Mouse (Mus musculus): ENCODE measurements around the gene Gramd1b. TPM values are rescaled to one million over a fixed set of nuclear protein-coding genes. Genes with fewer than 3 reads are reported as not detected.

The Gramd1b gene
- polyA plus RNA-seq, 1 experiment: 188 TPM

DNA sequence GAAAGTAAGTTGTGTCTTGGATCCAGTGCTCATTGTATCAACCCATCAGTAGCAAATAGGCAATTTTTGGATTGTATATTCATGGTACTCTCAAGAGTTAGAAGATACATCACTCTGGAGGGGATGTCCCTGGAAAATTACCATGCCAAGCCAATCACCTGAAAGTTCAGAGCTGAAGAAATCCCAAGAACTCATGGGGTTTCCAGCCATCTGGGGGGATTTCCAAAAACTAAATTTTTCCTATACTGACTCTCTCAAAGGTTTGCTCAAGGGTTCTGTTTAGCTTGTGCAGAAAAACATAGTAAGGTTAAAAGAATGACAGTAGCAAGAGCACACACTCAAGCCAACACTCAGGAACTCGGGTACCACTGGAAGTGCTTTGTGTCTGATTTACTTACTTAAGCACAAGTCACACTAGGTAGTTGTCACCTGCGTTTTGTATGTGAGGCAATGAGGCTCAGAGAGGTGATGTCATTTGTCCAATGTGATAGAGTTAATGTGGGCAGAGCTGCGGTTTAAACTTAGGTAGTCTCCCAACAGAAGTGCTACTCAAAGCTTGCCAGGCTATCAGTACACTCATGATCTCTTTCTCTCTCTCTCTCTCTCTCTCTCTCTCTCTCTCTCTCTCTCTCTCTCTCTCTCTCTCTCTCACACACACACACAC lies 6.0 kb upstream of the Gramd1b start:
- DNase-seq: peak in 1 of 2 experiments; percentile 45

DNA sequence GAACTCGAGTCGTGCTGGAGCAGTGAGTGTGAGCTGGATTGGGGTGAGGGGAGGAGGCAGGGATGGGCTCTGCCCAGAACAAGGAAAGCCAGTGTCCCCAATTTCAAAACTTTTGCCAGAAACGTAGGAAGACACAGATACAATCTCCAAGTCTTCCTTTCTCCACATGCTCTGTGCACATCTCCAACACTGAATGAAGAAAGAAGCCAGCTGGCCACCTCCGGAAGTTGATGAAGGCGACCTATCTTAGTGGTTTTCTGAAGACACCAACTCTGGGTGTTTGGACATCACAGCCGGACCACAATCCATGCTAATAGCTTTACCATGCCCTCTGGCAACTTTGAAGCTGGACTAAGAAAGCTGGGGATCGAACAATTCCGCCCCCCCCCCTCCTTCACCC lies 647 bp downstream of the Gramd1b start:
- DNase-seq: peak in 1 of 2 experiments; percentile 46
- WGBS: 14% methylated on average over 8 of the region's 8 CpGs
- TF ChIP-seq CTCF (IDR thresholded peaks at IDR 0.05; ENCODE audit: borderline replicate concordance, insufficient read depth, low read depth, low read length): no peak
- TF ChIP-seq POLR2A (IDR thresholded peaks at IDR 0.05; ENCODE audit: borderline replicate concordance, insufficient read depth, low read length): no peak

More for the DNA sequence above, 6.0 kb upstream of the Gramd1b start:
- TF ChIP-seq POLR2A (IDR thresholded peaks at IDR 0.05; ENCODE audit: borderline replicate concordance, insufficient read depth, low read length) (no peak), CTCF (IDR thresholded peaks at IDR 0.05; ENCODE audit: borderline replicate concordance, insufficient read depth, low read depth, low read length) (no peak)
- Histone ChIP-seq H3K27me3 (ENCODE audit: control insufficient read depth, insufficient read depth, low read length) (no peaks in the 10 kb centered on the region), H3K4me1 (ENCODE audit: control insufficient read depth, insufficient read depth, low read length) (peaks cover 20% of the 10 kb centered on the region), H3K27ac (ENCODE audit: insufficient read depth, low read length) (peak overlapping the region; percentile 6; the same call in 1 of the 2 replicates), H3K4me3 (replicated peaks; ENCODE audit: insufficient read depth, low read depth, low read length) (no peak overlapping the region)
- WGBS: 16% methylated on average over 3 of the region's 3 CpGs

GRCm38 (mm10) chr9:40528733-40529132 lies 2.5 kb downstream of the Gramd1b start:
- H3K27me3 ChIP-seq (ENCODE audit: control insufficient read depth, insufficient read depth, low read length): no peaks in the 10 kb centered on the region
- no peak overlapping the region for H3K27ac ChIP-seq (ENCODE audit: insufficient read depth, low read length)
- DNase-seq: no peak
- WGBS: 79% methylated on average over 4 of the region's 4 CpGs
- H3K4me3 ChIP-seq (replicated peaks; ENCODE audit: insufficient read depth, low read depth, low read length): no peak overlapping the region
- peaks cover 3% of the 10 kb centered on the region; the same call in 1 of the 2 replicates for H3K4me1 ChIP-seq (ENCODE audit: control insufficient read depth, insufficient read depth, low read length)
- no peak for TF ChIP-seq CTCF (IDR thresholded peaks at IDR 0.05; ENCODE audit: borderline replicate concordance, insufficient read depth, low read depth, low read length)
- no peak for TF ChIP-seq POLR2A (IDR thresholded peaks at IDR 0.05; ENCODE audit: borderline replicate concordance, insufficient read depth, low read length)

More for the DNA sequence above, 647 bp downstream of the Gramd1b start:
- H3K27me3 ChIP-seq (ENCODE audit: control insufficient read depth, insufficient read depth, low read length): no peaks in the 10 kb centered on the region
- peak overlapping the region; percentile 94 for H3K4me3 ChIP-seq (replicated peaks; ENCODE audit: insufficient read depth, low read depth, low read length)
- peaks cover 3% of the 10 kb centered on the region; the same call in 1 of the 2 replicates for H3K4me1 ChIP-seq (ENCODE audit: control insufficient read depth, insufficient read depth, low read length)
- H3K27ac ChIP-seq (ENCODE audit: insufficient read depth, low read length): peak overlapping the region; percentile 96

GRCm38 (mm10) chr9:40526928-40527327 lies 4.3 kb downstream of the Gramd1b start:
- no peak for DNase-seq
- H3K27ac ChIP-seq (ENCODE audit: insufficient read depth, low read length): no peak overlapping the region
- WGBS: 45% methylated on average over 3 of the region's 3 CpGs
- TF ChIP-seq CTCF (IDR thresholded peaks at IDR 0.05; ENCODE audit: borderline replicate concordance, insufficient read depth, low read depth, low read length): no peak
- TF ChIP-seq POLR2A (IDR thresholded peaks at IDR 0.05; ENCODE audit: borderline replicate concordance, insufficient read depth, low read length): no peak
- H3K4me3 ChIP-seq (replicated peaks; ENCODE audit: insufficient read depth, low read depth, low read length): no peak overlapping the region
- no peaks in the 10 kb centered on the region for H3K27me3 ChIP-seq (ENCODE audit: control insufficient read depth, insufficient read depth, low read length)
- H3K4me1 ChIP-seq (ENCODE audit: control insufficient read depth, insufficient read depth, low read length): peaks cover 7% of the 10 kb centered on the region; the same call in 1 of the 2 replicates

GRCm38 (mm10) chr9:40522156-40522555 lies 9.0 kb downstream of the Gramd1b start:
- Histone ChIP-seq H3K4me3 (replicated peaks; ENCODE audit: insufficient read depth, low read depth, low read length) (no peak overlapping the region), H3K4me1 (ENCODE audit: control insufficient read depth, insufficient read depth, low read length) (peaks cover 15% of the 10 kb centered on the region), H3K27me3 (ENCODE audit: control insufficient read depth, insufficient read depth, low read length) (no peaks in the 10 kb centered on the region), H3K27ac (ENCODE audit: insufficient read depth, low read length) (no peak overlapping the region)
- no peak for DNase-seq
- WGBS: 90% methylated on average over 7 of the region's 7 CpGs
- TF ChIP-seq POLR2A (IDR thresholded peaks at IDR 0.05; ENCODE audit: borderline replicate concordance, insufficient read depth, low read length): no peak
- no peak for TF ChIP-seq CTCF (IDR thresholded peaks at IDR 0.05; ENCODE audit: borderline replicate concordance, insufficient read depth, low read depth, low read length)

GRCm38 (mm10) chr9:40521097-40521496 lies 10.1 kb downstream of the Gramd1b start:
- 61% methylated on average over 6 of the region's 6 CpGs for WGBS
- DNase-seq: no peak

GRCm38 (mm10) chr9:40519294-40519693 lies 11.9 kb downstream of the Gramd1b start:
- H3K4me1 ChIP-seq (ENCODE audit: control insufficient read depth, insufficient read depth, low read length): peaks cover 19% of the 10 kb centered on the region
- H3K27ac ChIP-seq (ENCODE audit: insufficient read depth, low read length): no peak overlapping the region
- TF ChIP-seq CTCF (IDR thresholded peaks at IDR 0.05; ENCODE audit: borderline replicate concordance, insufficient read depth, low read depth, low read length) (no peak), POLR2A (IDR thresholded peaks at IDR 0.05; ENCODE audit: borderline replicate concordance, insufficient read depth, low read length) (no peak)
- 94% methylated on average over 3 of the region's 3 CpGs for WGBS
- no peak for DNase-seq
- H3K4me3 ChIP-seq (replicated peaks; ENCODE audit: insufficient read depth, low read depth, low read length): no peak overlapping the region
- no peaks in the 10 kb centered on the region for H3K27me3 ChIP-seq (ENCODE audit: control insufficient read depth, insufficient read depth, low read length)

More at GRCm38 (mm10) chr9:40521097-40521496, 10.1 kb downstream of the Gramd1b start:
- TF ChIP-seq POLR2A (IDR thresholded peaks at IDR 0.05; ENCODE audit: borderline replicate concordance, insufficient read depth, low read length) (no peak), CTCF (IDR thresholded peaks at IDR 0.05; ENCODE audit: borderline replicate concordance, insufficient read depth, low read depth, low read length) (no peak)
- Histone ChIP-seq H3K27me3 (ENCODE audit: control insufficient read depth, insufficient read depth, low read length) (no peaks in the 10 kb centered on the region), H3K27ac (ENCODE audit: insufficient read depth, low read length) (peak overlapping the region; percentile 32; the same call in 1 of the 2 replicates), H3K4me3 (replicated peaks; ENCODE audit: insufficient read depth, low read depth, low read length) (no peak overlapping the region), H3K4me1 (ENCODE audit: control insufficient read depth, insufficient read depth, low read length) (peaks cover 15% of the 10 kb centered on the region)

DNA sequence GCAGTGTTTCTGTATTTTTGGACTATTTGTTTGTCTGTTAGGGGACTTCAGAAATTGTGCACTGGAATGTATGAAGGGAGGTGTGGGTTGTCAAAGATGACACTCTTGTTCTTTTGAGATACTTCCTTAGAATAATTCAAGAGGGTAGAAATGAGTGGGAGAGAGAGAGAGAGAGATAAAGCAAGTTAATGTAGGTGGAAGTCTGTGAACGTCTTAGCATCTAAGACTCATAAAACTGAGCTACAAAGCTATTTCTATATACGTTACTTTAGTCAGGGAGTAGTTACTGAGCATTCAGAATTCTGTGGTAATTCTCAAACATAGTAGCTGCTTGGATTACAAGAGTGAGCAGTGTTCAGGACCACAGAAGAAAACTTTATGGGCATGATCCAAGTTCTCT lies 19.2 kb downstream of the Gramd1b start:
- no peak for TF ChIP-seq CTCF (IDR thresholded peaks at IDR 0.05; ENCODE audit: borderline replicate concordance, insufficient read depth, low read depth, low read length)
- no peak for TF ChIP-seq POLR2A (IDR thresholded peaks at IDR 0.05; ENCODE audit: borderline replicate concordance, insufficient read depth, low read length)
- WGBS: 98% methylated on average over 2 of the region's 2 CpGs
- Histone ChIP-seq H3K27me3 (ENCODE audit: control insufficient read depth, insufficient read depth, low read length) (no peaks in the 10 kb centered on the region), H3K27ac (ENCODE audit: insufficient read depth, low read length) (no peak overlapping the region), H3K4me3 (replicated peaks; ENCODE audit: insufficient read depth, low read depth, low read length) (no peak overlapping the region), H3K4me1 (ENCODE audit: control insufficient read depth, insufficient read depth, low read length) (peaks cover 21% of the 10 kb centered on the region)
- no peak for DNase-seq
